Mouse (Mus musculus): ENCODE data around the gene Angptl6.
"Not testable (repeated sequence)": the region's sequence is repeated elsewhere in the genome, so short reads cannot be mapped to it uniquely, and the experiment has no call there.

The Angptl6 gene

GRCm38 (mm10) chr9:20837184-20837947 is 42.2 kb downstream of the Angptl6 start:
- no peak for DNase-seq (ENCODE audit: low spot score)

GRCm38 (mm10) chr9:20835431-20835954 is 44.0 kb downstream of the Angptl6 start:
- DNase-seq (ENCODE audit: low spot score) = not testable (repeated sequence)

GRCm38 (mm10) chr9:20834881-20835280 is 44.6 kb downstream of the Angptl6 start:
- no peak for DNase-seq (ENCODE audit: low spot score)

- DNase-seq (ENCODE audit: low spot score) = peak; percentile 89
These were observed 48.5 kb downstream of the Angptl6 start for GRCm38 (mm10) chr9:20830901-20831643.

GRCm38 (mm10) chr9:20828127-20828526 is 51.4 kb downstream of the Angptl6 start:
- DNase-seq (ENCODE audit: low spot score) = no peak

GRCm38 (mm10) chr9:20825781-20826180 is 53.7 kb downstream of the Angptl6 start:
- no peak for DNase-seq (ENCODE audit: low spot score)

Data from left cerebral cortex, adult 11 months (tissue).